ENCODE assay signal across 14 mouse cellular contexts in genomic region chr6:48785189-48785588, GRCm38 (mm10). TPM values are rescaled to one million over a fixed set of nuclear protein-coding genes. Genes with fewer than 3 reads are reported as not detected.
DNase-seq lines count a peak whose midpoint lies in the region; ATAC-seq lines count a peak whose summit lies in the region.
"Had no signal": no experiment of that assay in that cellular context is flagged by ENCODE, and none has a peak within 500 bp of the region (broad histone marks: within the 10 kb centered on the region; RNA-seq: fewer than 3 reads in every experiment).

No protein-coding gene starts in this region.

- no peaks in the 10 kb centered on the region for H3K27me3 ChIP-seq in heart, embryonic 12.5 days (replicated peaks)
- H3K27me3 ChIP-seq in intestine, embryonic 16.5 days (replicated peaks; ENCODE audit: control insufficient read depth, insufficient read depth, low read length), result no peaks in the 10 kb centered on the region
- H3K27me3 ChIP-seq in stomach, embryonic 16.5 days (ENCODE audit: control insufficient read depth, insufficient read depth, low read length), result no peaks in the 10 kb centered on the region
- H3K27me3 ChIP-seq: CH12.LX; midbrain, embryonic 15.5 days had no signal

- DNase-seq in heart, adult 11 months, result peak; percentile 89
- DNase-seq in ovary, postnatal 14 days (ENCODE audit: low spot score), result peak; percentile 17
- no peak for DNase-seq in ovary, postnatal 36 days (ENCODE audit: low spot score)
- no peak for DNase-seq in frontal cortex, adult 2 months (ENCODE audit: extremely low spot score in 1 of 2, low spot score in 1 of 2)
- DNase-seq: cerebellum, adult 18-20 months; thymus, adult 2 months had no signal

- H3K9ac ChIP-seq in heart, embryonic 12.5 days, result no peak overlapping the region
- no peak overlapping the region for H3K9ac ChIP-seq in intestine, embryonic 16.5 days (ENCODE audit: low read depth, low read length)
- H3K9ac ChIP-seq in stomach, embryonic 16.5 days (ENCODE audit: low read length), result no peak overlapping the region
- H3K9ac ChIP-seq: liver, embryonic 14.5 days; midbrain, embryonic 15.5 days had no signal

- no peaks in the 10 kb centered on the region for H3K9me3 ChIP-seq in heart, embryonic 12.5 days (replicated peaks)
- no peaks in the 10 kb centered on the region for H3K9me3 ChIP-seq in intestine, embryonic 16.5 days (ENCODE audit: control insufficient read depth, low read length)
- H3K9me3 ChIP-seq in stomach, embryonic 16.5 days (replicated peaks; ENCODE audit: control insufficient read depth, low read length), result 0 out of 2 replicates have a peak, but pooled peaks cover 4% of the 10 kb centered on the region
- H3K9me3 ChIP-seq: midbrain, embryonic 15.5 days had no signal

- ATAC-seq in heart, embryonic 12.5 days (ENCODE audit: insufficient number of reproducible peaks, low FRiP score), result no peak
- 0 out of 2 replicates have a peak, but pooled peaks have one; percentile 23 for ATAC-seq in intestine, embryonic 16.5 days
- peak; percentile 37; the same call in 1 of the 2 replicates for ATAC-seq in stomach, embryonic 16.5 days (ENCODE audit: insufficient read depth, low FRiP score)
- ATAC-seq in erythroid progenitor cell, adult 5-6 weeks (replicated peaks; ENCODE audit: low FRiP score, poor library complexity, severe bottlenecking), result no peak
- ATAC-seq: midbrain, embryonic 15.5 days had no signal

- no peak overlapping the region for H3K4me2 ChIP-seq in heart, embryonic 12.5 days
- H3K4me2 ChIP-seq in intestine, embryonic 16.5 days (ENCODE audit: low read depth, low read length), result no peak overlapping the region
- H3K4me2 ChIP-seq in stomach, embryonic 16.5 days (ENCODE audit: low read depth, low read length), result no peak overlapping the region
- H3K4me2 ChIP-seq: midbrain, embryonic 15.5 days had no signal

- H3K27ac ChIP-seq in heart, embryonic 12.5 days (ENCODE audit: poor library complexity, severe bottlenecking), result no peak overlapping the region
- no peak overlapping the region for H3K27ac ChIP-seq in intestine, embryonic 16.5 days (ENCODE audit: low read length)
- H3K27ac ChIP-seq in stomach, embryonic 16.5 days (ENCODE audit: low read length), result 0 out of 2 replicates have a peak overlapping the region, but pooled peaks have one; percentile 26
- H3K27ac ChIP-seq: liver, embryonic 14.5 days; midbrain, embryonic 15.5 days had no signal

- no peaks in the 10 kb centered on the region for H3K4me1 ChIP-seq in heart, embryonic 12.5 days (replicated peaks)
- no peaks in the 10 kb centered on the region for H3K4me1 ChIP-seq in intestine, embryonic 16.5 days (ENCODE audit: control insufficient read depth, insufficient read depth, low read length)
- H3K4me1 ChIP-seq in stomach, embryonic 16.5 days (ENCODE audit: control insufficient read depth, insufficient read depth, low read length), result no peaks in the 10 kb centered on the region; the same call in 1 of the 2 replicates
- H3K4me1 ChIP-seq: midbrain, embryonic 15.5 days had no signal

- WGBS in heart, embryonic 12.5 days, result 74% methylated on average over 1 of the region's 1 CpGs
- 45% methylated on average over 1 of the region's 1 CpGs for WGBS in intestine, embryonic 16.5 days
- WGBS in stomach, embryonic 16.5 days, result 33% methylated on average over 1 of the region's 1 CpGs

- no peaks in the 10 kb centered on the region for H3K36me3 ChIP-seq in heart, embryonic 12.5 days
- H3K36me3 ChIP-seq in intestine, embryonic 16.5 days (ENCODE audit: control insufficient read depth, insufficient read depth, low read length), result no peaks in the 10 kb centered on the region
- H3K36me3 ChIP-seq in stomach, embryonic 16.5 days (ENCODE audit: control insufficient read depth, insufficient read depth, low read length), result no peaks in the 10 kb centered on the region
- H3K36me3 ChIP-seq: midbrain, embryonic 15.5 days had no signal

- no peak overlapping the region for H3K4me3 ChIP-seq in heart, embryonic 12.5 days
- H3K4me3 ChIP-seq in intestine, embryonic 16.5 days (ENCODE audit: low read length), result no peak overlapping the region
- no peak overlapping the region for H3K4me3 ChIP-seq in stomach, embryonic 16.5 days (replicated peaks; ENCODE audit: low read length)
- H3K4me3 ChIP-seq: midbrain, embryonic 15.5 days had no signal

RNA-seq across cellular contexts. Expression of gene Gimap3, which starts 14.5 kb away (rescaled TPM):
- not detected in 2 replicates for polyA plus RNA-seq in heart, embryonic 12.5 days (2016; fragmentation: Nextera tagmentation; extraction: Ambion mirVana)
- polyA plus RNA-seq in intestine, embryonic 16.5 days (2015; fragmentation: Nextera tagmentation; extraction: Ambion mirVana), result 0.37 and 0.43 TPM in 2 replicates
- 0.14 and 0.17 TPM in 2 replicates for polyA plus RNA-seq in stomach, embryonic 16.5 days (2015; fragmentation: Nextera tagmentation; extraction: Ambion mirVana)
- polyA plus RNA-seq in frontal cortex, adult 2 months (2012; rRNA removed), result 0.28 and 0.34 TPM in 2 replicates
- total RNA-seq in erythroid progenitor cell, adult 5-6 weeks (2015; ENCODE audit: low replicate concordance), result 8.8 and 14.1 TPM in 2 replicates
- total RNA-seq in erythroid progenitor cell, adult 5-6 weeks (2017; ENCODE audit: low replicate concordance), result 4.4 and 7.1 TPM in 2 replicates
- total RNA-seq: layer of hippocampus, postnatal 14 days had no signal
- polyA plus RNA-seq: midbrain, embryonic 15.5 days had no signal

RNA-seq across cellular contexts. Expression of gene Gimap5, which starts 39.2 kb away (rescaled TPM):
- polyA plus RNA-seq in heart, embryonic 12.5 days (2016; fragmentation: Nextera tagmentation; extraction: Ambion mirVana), result 5.3 and 6.9 TPM in 2 replicates
- polyA plus RNA-seq in intestine, embryonic 16.5 days (2015; fragmentation: Nextera tagmentation; extraction: Ambion mirVana), result 9.7 and 13.8 TPM in 2 replicates
- polyA plus RNA-seq in stomach, embryonic 16.5 days (2015; fragmentation: Nextera tagmentation; extraction: Ambion mirVana), result 6.9 and 8.1 TPM in 2 replicates
- 0.67 and 0.82 TPM in 2 replicates for polyA plus RNA-seq in frontal cortex, adult 2 months (2012; rRNA removed)
- total RNA-seq in erythroid progenitor cell, adult 5-6 weeks (2015; ENCODE audit: low replicate concordance), result 8.0 and 23.4 TPM in 2 replicates
- 2.8 and 4.2 TPM in 2 replicates for total RNA-seq in erythroid progenitor cell, adult 5-6 weeks (2017; ENCODE audit: low replicate concordance)

RNA-seq across cellular contexts. Expression of gene Gimap1, which starts 46.3 kb away (rescaled TPM):
- 20.0 and 21.3 TPM in 2 replicates for polyA plus RNA-seq in heart, embryonic 12.5 days (2016; fragmentation: Nextera tagmentation; extraction: Ambion mirVana)
- polyA plus RNA-seq in intestine, embryonic 16.5 days (2015; fragmentation: Nextera tagmentation; extraction: Ambion mirVana), result 36.2 and 39.1 TPM in 2 replicates
- 15.7 and 19.7 TPM in 2 replicates for polyA plus RNA-seq in stomach, embryonic 16.5 days (2015; fragmentation: Nextera tagmentation; extraction: Ambion mirVana)
- 1.6 TPM in 2 replicates for polyA plus RNA-seq in frontal cortex, adult 2 months (2012; rRNA removed)
- 4.3 and 7.1 TPM in 2 replicates for total RNA-seq in erythroid progenitor cell, adult 5-6 weeks (2015; ENCODE audit: low replicate concordance)
- 3.6 and 4.3 TPM in 2 replicates for total RNA-seq in erythroid progenitor cell, adult 5-6 weeks (2017; ENCODE audit: low replicate concordance)

RNA-seq across cellular contexts. Expression of gene Tmem176a, which starts 55.5 kb away (rescaled TPM):
- 80.3 and 81.7 TPM in 2 replicates for polyA plus RNA-seq in heart, embryonic 12.5 days (2016; fragmentation: Nextera tagmentation; extraction: Ambion mirVana)
- polyA plus RNA-seq in intestine, embryonic 16.5 days (2015; fragmentation: Nextera tagmentation; extraction: Ambion mirVana), result 183 TPM in 2 replicates
- polyA plus RNA-seq in stomach, embryonic 16.5 days (2015; fragmentation: Nextera tagmentation; extraction: Ambion mirVana), result 157 and 176 TPM in 2 replicates
- 23.7 and 28.1 TPM in 2 replicates for polyA plus RNA-seq in frontal cortex, adult 2 months (2012; rRNA removed)
- total RNA-seq in erythroid progenitor cell, adult 5-6 weeks (2015; ENCODE audit: low replicate concordance), result 6.1 and 8.8 TPM in 2 replicates
- total RNA-seq in erythroid progenitor cell, adult 5-6 weeks (2017; ENCODE audit: low replicate concordance), result 2.7 and 13.4 TPM in 2 replicates

RNA-seq across cellular contexts. Expression of gene Tmem176b, which starts 56.1 kb away (rescaled TPM):
- 226 and 236 TPM in 2 replicates for polyA plus RNA-seq in heart, embryonic 12.5 days (2016; fragmentation: Nextera tagmentation; extraction: Ambion mirVana)
- polyA plus RNA-seq in intestine, embryonic 16.5 days (2015; fragmentation: Nextera tagmentation; extraction: Ambion mirVana), result 403 and 414 TPM in 2 replicates
- polyA plus RNA-seq in stomach, embryonic 16.5 days (2015; fragmentation: Nextera tagmentation; extraction: Ambion mirVana), result 302 and 332 TPM in 2 replicates
- 80.2 and 89.1 TPM in 2 replicates for polyA plus RNA-seq in frontal cortex, adult 2 months (2012; rRNA removed)
- total RNA-seq in erythroid progenitor cell, adult 5-6 weeks (2015; ENCODE audit: low replicate concordance), result 15.5 and 18.4 TPM in 2 replicates
- total RNA-seq in erythroid progenitor cell, adult 5-6 weeks (2017; ENCODE audit: low replicate concordance), result 3.6 and 15.5 TPM in 2 replicates

Comparison
In these comparisons a context has a peak if more than half of its experiments do, and no peak if none do; other contexts are left out.
1. DNase-seq: peak in heart, adult 11 months (single experiment) and ovary, postnatal 14 days (single experiment); none in ovary, postnatal 36 days (single experiment) and frontal cortex, adult 2 months (0 of 2).
2. ATAC-seq: peak in intestine, embryonic 16.5 days (single experiment) and stomach, embryonic 16.5 days (single experiment); none in heart, embryonic 12.5 days (single experiment) and erythroid progenitor cell, adult 5-6 weeks (single experiment).